Mouse (Mus musculus): Measurements from ENCODE around the gene A930017K11Rik.

DNA sequence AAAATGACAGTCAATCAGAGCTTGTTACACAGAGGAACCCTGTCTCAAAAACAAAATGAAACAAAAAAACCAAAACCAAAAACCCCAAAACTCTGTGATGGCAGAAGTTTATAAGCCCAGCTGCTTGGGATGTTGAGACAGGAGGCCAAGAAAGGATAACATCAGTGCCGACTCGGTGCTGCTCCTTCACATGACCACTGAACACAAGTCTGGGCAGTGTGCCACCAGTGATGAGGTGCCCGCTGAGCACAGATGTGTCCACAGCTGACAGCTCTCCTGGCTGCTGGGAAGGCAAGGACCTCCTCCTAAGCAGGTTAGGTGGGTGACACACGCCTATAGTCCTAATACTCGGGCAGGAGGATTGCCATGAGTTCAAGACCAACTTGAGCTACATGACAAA lies 30.2 kb downstream of the A930017K11Rik start:
- TF ChIP-seq CTCF (IDR thresholded peaks at IDR 0.05 in 2 of 3, conservative IDR thresholded peaks at IDR 0.05 in 1 of 3; ENCODE audit: control insufficient read depth in 1 of 3, insufficient read depth in 1 of 3, low read depth in 2 of 3, low read length in 3 of 3, poor library complexity in 1 of 3, severe bottlenecking in 1 of 3) (no peak), MXI1 (IDR thresholded peaks at IDR 0.05; ENCODE audit: low read depth, low read length) (no peak)

Measured in MEL (cell line).